Mouse (Mus musculus) monocyte, adult 5-6 weeks (primary cell): ENCODE data around the gene 1700029P11Rik. TPM values are rescaled to one million over a fixed set of nuclear protein-coding genes. Genes with fewer than 3 reads are reported as not detected.

Experiments
- ATAC-seq: fragments of 153-309, 156-312 bp; replicated peaks from 2 replicates; pipeline ENCODE4 v1.8.0; 2017; ENCODE audit warnings: mild to moderate bottlenecking; ENCODE audit not compliant: low TSS enrichment, insufficient number of reproducible peaks, severe bottlenecking, poor library complexity, low FRiP score
- total RNA-seq: library from RNA; stranded (forward); fragments of 200-1000, 200-491, 200-594 nt; gene quantifications from 3 replicates; pipeline ENCODE4 v1.2.3, GENCODE M21; 2017

1700029P11Rik gene
- total RNA-seq, 1 experiment from 2014 or later = not detected

- ATAC-seq = no peak
Measured at GRCm38 (mm10) chr15:81987646-81988045, 7.3 kb downstream of the 1700029P11Rik start, which contains the start of gene Xrcc6. Gene Xrcc6 (plus strand): TSS chr15:81987835.

DNA sequence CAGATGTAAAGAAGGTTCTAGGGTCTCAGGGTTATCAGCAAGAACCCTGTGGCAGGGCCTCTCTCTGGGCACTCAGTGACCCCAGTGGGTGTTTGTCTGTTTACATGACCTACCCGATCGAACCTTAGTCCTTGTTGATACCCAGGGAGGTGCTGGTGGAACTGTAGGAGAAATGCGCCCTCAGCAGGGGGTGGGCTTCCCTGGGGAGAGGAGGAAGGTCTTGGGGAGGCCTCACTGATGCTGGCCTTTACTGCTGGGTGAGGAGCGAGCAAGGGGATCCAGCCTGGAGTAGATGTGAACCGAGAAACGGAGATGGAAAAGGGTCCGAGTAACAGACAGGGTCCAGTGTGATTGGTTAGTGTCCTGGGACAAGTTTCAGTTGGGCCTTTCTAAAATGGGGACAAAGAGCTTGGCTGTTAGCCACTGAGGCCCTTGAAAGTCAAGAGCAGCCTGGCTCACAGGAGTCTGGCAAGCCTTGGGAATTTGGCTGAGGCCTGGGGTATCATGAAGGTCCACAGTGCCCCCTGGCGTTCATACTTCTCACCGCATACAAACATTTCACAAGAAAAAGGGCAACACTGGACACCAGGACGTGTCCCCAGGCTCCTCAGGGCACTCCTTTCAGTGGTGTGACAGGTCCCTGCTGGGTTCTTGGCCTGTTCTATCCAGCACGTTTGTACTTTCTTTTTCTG lies 9.2 kb downstream of the 1700029P11Rik start:
- peak; percentile 81 for ATAC-seq

DNA sequence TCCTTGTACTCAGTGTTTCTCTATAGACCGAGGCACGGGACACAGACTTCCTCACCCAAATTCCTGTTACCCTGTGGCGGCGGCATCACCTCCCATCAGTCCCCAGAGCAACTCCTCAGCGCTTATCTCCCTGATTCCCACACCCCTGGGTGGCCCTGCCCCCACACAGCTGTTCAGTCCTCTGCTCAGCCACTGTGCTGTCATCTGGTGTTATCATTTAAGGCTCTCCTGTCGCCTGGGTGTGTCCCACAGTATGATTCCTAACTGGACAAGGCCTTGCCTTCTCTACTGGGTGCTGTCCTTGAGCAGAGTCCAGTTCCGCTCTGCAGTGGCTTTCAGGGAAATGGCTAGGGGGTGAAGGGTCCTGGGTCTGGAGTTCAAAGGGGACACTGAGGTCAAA lies 10.2 kb downstream of the 1700029P11Rik start:
- no peak for ATAC-seq

GRCm38 (mm10) chr15:81993992-81994391 lies 13.7 kb downstream of the 1700029P11Rik start:
- no peak for ATAC-seq

- no peak for ATAC-seq
Measured at GRCm38 (mm10) chr15:82004257-82004656, 23.9 kb downstream of the 1700029P11Rik start.

- no peak for ATAC-seq
Measured at GRCm38 (mm10) chr15:82011947-82012346, 31.6 kb downstream of the 1700029P11Rik start.

DNA sequence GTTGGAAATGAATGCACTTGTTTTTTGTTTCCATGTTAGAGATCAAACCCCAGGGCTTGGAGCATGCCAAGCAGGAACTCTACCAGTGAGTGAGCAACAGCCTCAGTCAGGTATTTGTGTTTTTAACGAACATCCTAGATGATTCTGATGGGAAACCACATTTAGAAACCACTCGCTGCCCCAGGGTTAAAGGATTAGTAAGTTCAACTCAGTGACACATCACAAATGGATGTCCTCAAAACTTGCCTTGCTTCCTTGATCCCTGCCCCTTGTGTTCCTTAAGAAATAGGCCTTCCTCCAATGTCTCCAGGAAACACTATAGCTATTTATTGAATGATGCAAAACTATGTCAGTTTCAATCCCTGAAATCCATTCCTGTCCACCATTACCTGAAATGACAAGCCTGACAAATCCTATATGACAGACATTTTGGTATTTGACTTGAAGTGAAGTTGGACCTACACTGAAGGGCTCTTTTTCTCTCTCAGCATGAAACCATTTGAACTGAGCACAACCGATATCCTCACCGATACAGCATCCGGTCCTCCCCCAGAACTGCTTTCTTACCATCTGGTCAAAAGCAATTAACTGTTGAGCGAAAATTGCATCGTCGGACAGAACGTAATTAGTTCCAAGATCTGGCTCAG lies 34.5 kb downstream of the 1700029P11Rik start:
- no peak for ATAC-seq

GRCm38 (mm10) chr15:82015392-82016100 lies 35.2 kb downstream of the 1700029P11Rik start:
- ATAC-seq = no peak; the same call in 1 of the 2 replicates

DNA sequence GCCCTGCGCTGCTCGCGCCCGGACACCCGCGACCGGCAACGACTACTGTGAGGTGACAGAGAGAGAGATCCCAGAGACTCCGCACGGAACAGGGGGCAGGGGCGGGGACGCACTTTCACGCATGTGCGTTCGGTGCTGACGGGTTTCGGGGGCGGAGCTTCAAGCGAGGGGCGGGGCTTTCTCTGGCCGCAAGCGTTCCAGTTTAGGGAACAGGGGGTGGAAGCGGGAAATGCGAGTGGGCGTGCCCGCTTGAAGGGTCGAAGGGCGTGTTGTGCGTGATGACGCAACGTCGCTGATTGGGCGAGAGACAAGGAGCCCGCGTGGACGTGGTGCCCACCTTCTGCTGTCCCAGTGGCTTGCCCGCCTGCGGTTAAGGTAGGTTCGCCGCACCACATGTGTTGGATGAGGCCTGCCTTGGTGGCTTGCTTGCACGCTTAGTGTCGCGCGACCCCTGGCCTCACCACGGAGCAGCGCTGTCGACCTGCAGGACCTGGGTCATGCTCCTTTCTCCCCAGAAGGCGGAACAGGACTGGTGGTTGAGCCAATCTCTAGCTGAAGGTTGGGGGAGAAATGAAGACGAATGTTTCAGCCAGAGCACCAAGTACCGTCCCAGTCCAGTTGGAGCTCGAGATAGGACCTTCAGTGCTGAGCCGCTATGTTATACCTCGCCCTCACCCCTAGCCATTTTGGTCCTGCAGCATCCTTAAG lies 35.9 kb downstream of the 1700029P11Rik start:
- peak; percentile 98 for ATAC-seq

- ATAC-seq = no peak
Measured at GRCm38 (mm10) chr15:82016830-82017229, 36.5 kb downstream of the 1700029P11Rik start.

- no peak for ATAC-seq
Measured at GRCm38 (mm10) chr15:82017461-82017860, 37.1 kb downstream of the 1700029P11Rik start.

GRCm38 (mm10) chr15:82019288-82019687 lies 38.9 kb downstream of the 1700029P11Rik start:
- ATAC-seq = no peak

- ATAC-seq = no peak
Measured at GRCm38 (mm10) chr15:82022535-82023088, 42.3 kb downstream of the 1700029P11Rik start.

GRCm38 (mm10) chr15:82023965-82024635 lies 43.8 kb downstream of the 1700029P11Rik start:
- no peak for ATAC-seq

GRCm38 (mm10) chr15:82027276-82027675 lies 46.9 kb downstream of the 1700029P11Rik start:
- ATAC-seq = no peak

GRCm38 (mm10) chr15:82027726-82028125 lies 47.4 kb downstream of the 1700029P11Rik start:
- ATAC-seq = no peak
